Mouse (Mus musculus): ENCODE measurements around the gene Dio1. TPM values are rescaled to one million over a fixed set of nuclear protein-coding genes. Genes with fewer than 3 reads are reported as not detected.

The Dio1 gene
- total and polyA plus RNA-seq, 2 experiments from 2014 or later: not detected

DNA sequence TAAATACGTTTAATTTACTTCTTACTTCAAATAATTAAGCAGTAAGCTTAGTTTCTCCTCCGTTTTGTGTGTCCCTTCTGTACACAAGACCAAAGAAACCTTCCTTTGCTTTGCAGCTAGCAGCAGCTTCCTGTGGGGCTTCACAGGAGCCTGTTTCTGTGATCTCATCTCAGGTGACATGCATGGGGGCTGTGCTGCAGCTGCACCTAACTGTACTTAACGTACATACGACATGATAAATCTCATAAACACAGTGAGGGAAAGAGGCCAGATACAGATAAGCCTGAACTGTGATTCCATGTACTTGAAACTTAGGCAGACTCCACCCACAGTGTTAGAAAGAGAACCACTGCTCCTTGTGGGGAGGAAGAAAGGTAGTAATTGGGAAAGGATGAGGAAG is 47.0 kb downstream of the Dio1 start:
- WGBS: 75% methylated on average over 4 of the region's 4 CpGs
- Histone ChIP-seq H3K36me3 (ENCODE audit: insufficient read depth) (no peaks in the 10 kb centered on the region), H3K9ac (no peak overlapping the region), H3K9me3 (ENCODE audit: low read length) (0 out of 2 replicates have a peak, but pooled peaks cover 2% of the 10 kb centered on the region), H3K27ac (ENCODE audit: low read depth, low read length) (no peak overlapping the region), H3K4me1 (ENCODE audit: insufficient read depth) (no peaks in the 10 kb centered on the region), H3K27me3 (ENCODE audit: insufficient read depth, low read length) (no peaks in the 10 kb centered on the region), H3K4me2 (ENCODE audit: low read depth) (no peak overlapping the region), H3K4me3 (ENCODE audit: low read depth, low read length) (no peak overlapping the region)
- DNase-seq: no peak
- ATAC-seq: no peak
- no peak for TF ChIP-seq CTCF (IDR thresholded peaks at IDR 0.05; ENCODE audit: low read depth)

DNA sequence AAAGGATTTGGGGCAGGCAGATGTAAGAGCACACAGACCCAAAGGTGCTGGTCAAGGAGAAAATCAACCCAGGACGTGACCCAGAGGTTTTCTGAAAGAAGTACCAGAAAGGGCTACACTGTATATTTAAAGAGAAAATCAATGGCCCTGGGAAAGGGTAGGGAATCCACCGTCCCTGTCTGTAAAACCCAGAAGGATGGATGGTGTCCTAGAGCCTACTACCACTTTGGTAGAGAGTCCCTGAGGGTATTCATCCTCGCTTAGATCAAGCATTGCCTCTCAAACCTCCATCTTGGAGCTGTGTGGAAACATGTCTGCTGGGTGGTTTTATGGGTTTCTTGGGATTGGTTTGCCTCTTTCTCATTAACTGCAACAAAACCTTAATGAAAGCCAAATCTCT is 52.6 kb downstream of the Dio1 start:
- DNase-seq: peak; percentile 59
- TF ChIP-seq CTCF (IDR thresholded peaks at IDR 0.05; ENCODE audit: low read depth): no peak
- Histone ChIP-seq H3K9me3 (ENCODE audit: low read length) (no peaks in the 10 kb centered on the region), H3K4me1 (ENCODE audit: insufficient read depth) (0 out of 2 replicates have a peak, but pooled peaks cover 5% of the 10 kb centered on the region), H3K36me3 (ENCODE audit: insufficient read depth) (no peaks in the 10 kb centered on the region), H3K4me2 (ENCODE audit: low read depth) (peak overlapping the region; percentile 65), H3K27me3 (ENCODE audit: insufficient read depth, low read length) (no peaks in the 10 kb centered on the region), H3K9ac (peak overlapping the region; percentile 86), H3K4me3 (ENCODE audit: low read depth, low read length) (peak overlapping the region; percentile 86), H3K27ac (ENCODE audit: low read depth, low read length) (peak overlapping the region; percentile 87)
- ATAC-seq: no peak
- WGBS: 16% methylated on average over 3 of the region's 3 CpGs

GRCm38 (mm10) chr4:107253125-107254091 is 53.6 kb downstream of the Dio1 start, which contains the start of the genes Lrrc42 and Hspb11:
Lrrc42 (minus strand) TSS chr4:107253532.
Hspb11 (plus strand) TSS chr4:107253593.
- Histone ChIP-seq H3K9me3 (ENCODE audit: low read length) (no peaks in the 10 kb centered on the region), H3K4me2 (ENCODE audit: low read depth) (peak within 1 kb of the TSS; percentile 65), H3K4me3 (ENCODE audit: low read depth, low read length) (peak within 1 kb of the TSS; percentile 86), H3K27ac (ENCODE audit: low read depth, low read length) (peak within 1 kb of the TSS; percentile 87), H3K4me1 (ENCODE audit: insufficient read depth) (0 out of 2 replicates have a peak, but pooled peaks cover 5% of the 10 kb centered on the region), H3K9ac (peak within 1 kb of the TSS; percentile 86), H3K27me3 (ENCODE audit: insufficient read depth, low read length) (no peaks in the 10 kb centered on the region), H3K36me3 (ENCODE audit: insufficient read depth) (no peaks in the 10 kb centered on the region)
- DNase-seq (peak; percentile 96), ATAC-seq (peak; percentile 96)
- WGBS: 3% methylated on average over 88 of the region's 101 CpGs
- TF ChIP-seq CTCF (IDR thresholded peaks at IDR 0.05; ENCODE audit: low read depth): peak; percentile 52

DNA sequence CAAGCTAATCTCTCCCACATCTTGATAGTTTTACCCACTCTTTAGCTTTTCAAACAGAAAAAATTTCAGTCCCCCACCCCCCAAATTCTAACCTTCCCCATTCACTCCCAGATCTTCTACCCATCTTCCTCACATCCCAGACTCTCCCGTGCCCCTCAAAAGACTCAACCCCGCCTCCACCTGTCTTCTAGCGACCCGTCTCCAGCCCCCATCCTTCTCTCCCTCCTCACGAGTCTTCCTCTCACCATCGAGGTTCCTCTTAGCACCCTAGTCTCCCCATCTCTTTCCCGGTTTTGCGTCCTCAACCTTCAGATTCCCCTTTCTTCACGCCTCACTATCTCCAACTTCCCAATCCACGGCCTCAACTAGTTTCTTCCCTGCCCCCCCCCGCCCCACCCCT is 54.4 kb downstream of the Dio1 start:
- peak overlapping the region; percentile 87; the same call in 1 of the 2 replicates for H3K27ac ChIP-seq (ENCODE audit: low read depth, low read length)
- TF ChIP-seq CTCF (IDR thresholded peaks at IDR 0.05; ENCODE audit: low read depth): no peak
- 1% methylated on average over 11 of the region's 11 CpGs for WGBS

DNA sequence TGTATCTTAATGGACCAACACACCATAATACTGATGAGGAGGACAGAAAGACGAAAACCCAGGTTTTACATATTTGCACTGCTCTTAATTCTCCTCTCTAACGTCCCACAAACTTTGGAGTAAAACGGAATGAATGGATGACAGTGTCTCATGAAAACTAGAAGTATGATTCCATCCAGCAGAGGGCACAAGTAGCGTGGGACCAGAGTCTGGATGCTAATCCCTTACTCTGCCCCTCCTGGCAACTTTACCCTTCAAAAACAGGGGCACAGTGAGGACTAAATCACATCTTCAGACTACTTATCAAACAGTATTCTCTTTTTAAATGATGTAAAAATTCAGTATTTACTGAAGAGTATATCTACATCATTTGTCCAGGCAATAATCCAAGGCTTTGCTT is 56.5 kb downstream of the Dio1 start:
- TF ChIP-seq CTCF (IDR thresholded peaks at IDR 0.05; ENCODE audit: low read depth): peak; percentile 84
- H3K36me3 ChIP-seq (ENCODE audit: insufficient read depth): peaks cover 4% of the 10 kb centered on the region; the same call in 1 of the 2 replicates
- no peaks in the 10 kb centered on the region for H3K9me3 ChIP-seq (ENCODE audit: low read length)
- DNase-seq (peak; percentile 73), ATAC-seq (no peak)
- H3K4me1 ChIP-seq (ENCODE audit: insufficient read depth): 0 out of 2 replicates have a peak, but pooled peaks cover 5% of the 10 kb centered on the region
- H3K27me3 ChIP-seq (ENCODE audit: insufficient read depth, low read length): no peaks in the 10 kb centered on the region
- H3K9ac ChIP-seq: no peak overlapping the region
- 21% methylated on average over 4 of the region's 4 CpGs for WGBS
- no peak overlapping the region for H3K27ac ChIP-seq (ENCODE audit: low read depth, low read length)
- no peak overlapping the region for H3K4me3 ChIP-seq (ENCODE audit: low read depth, low read length)
- no peak overlapping the region for H3K4me2 ChIP-seq (ENCODE audit: low read depth)

More for the DNA sequence above, 54.4 kb downstream of the Dio1 start:
- ATAC-seq (no peak), DNase-seq (no peak)
- H3K36me3 ChIP-seq (ENCODE audit: insufficient read depth): no peaks in the 10 kb centered on the region
- H3K4me1 ChIP-seq (ENCODE audit: insufficient read depth): 0 out of 2 replicates have a peak, but pooled peaks cover 5% of the 10 kb centered on the region
- H3K9ac ChIP-seq: peak overlapping the region; percentile 86
- H3K4me3 ChIP-seq (ENCODE audit: low read depth, low read length): peak overlapping the region; percentile 86
- H3K4me2 ChIP-seq (ENCODE audit: low read depth): peak overlapping the region; percentile 65
- no peaks in the 10 kb centered on the region for H3K9me3 ChIP-seq (ENCODE audit: low read length)
- no peaks in the 10 kb centered on the region for H3K27me3 ChIP-seq (ENCODE audit: insufficient read depth, low read length)

GRCm38 (mm10) chr4:107249471-107249870 is 57.5 kb downstream of the Dio1 start:
- Histone ChIP-seq H3K4me3 (ENCODE audit: low read depth, low read length) (no peak overlapping the region), H3K27ac (ENCODE audit: low read depth, low read length) (no peak overlapping the region), H3K4me2 (ENCODE audit: low read depth) (no peak overlapping the region), H3K9me3 (ENCODE audit: low read length) (no peaks in the 10 kb centered on the region), H3K9ac (no peak overlapping the region), H3K4me1 (ENCODE audit: insufficient read depth) (0 out of 2 replicates have a peak, but pooled peaks cover 4% of the 10 kb centered on the region), H3K27me3 (ENCODE audit: insufficient read depth, low read length) (no peaks in the 10 kb centered on the region), H3K36me3 (ENCODE audit: insufficient read depth) (peaks cover 4% of the 10 kb centered on the region; the same call in 1 of the 2 replicates)
- TF ChIP-seq CTCF (IDR thresholded peaks at IDR 0.05; ENCODE audit: low read depth): no peak
- ATAC-seq (no peak), DNase-seq (no peak)
- 47% methylated on average over 2 of the region's 2 CpGs for WGBS

- H3K4me2 ChIP-seq (ENCODE audit: low read depth): no peak overlapping the region
- no peaks in the 10 kb centered on the region for H3K27me3 ChIP-seq (ENCODE audit: insufficient read depth, low read length)
- no peak overlapping the region for H3K4me3 ChIP-seq (ENCODE audit: low read depth, low read length)
- no peaks in the 10 kb centered on the region for H3K4me1 ChIP-seq (ENCODE audit: insufficient read depth)
- no peak overlapping the region for H3K27ac ChIP-seq (ENCODE audit: low read depth, low read length)
- peaks cover 8% of the 10 kb centered on the region; the same call in 1 of the 2 replicates for H3K36me3 ChIP-seq (ENCODE audit: insufficient read depth)
- H3K9me3 ChIP-seq (ENCODE audit: low read length): no peaks in the 10 kb centered on the region
- no peak for TF ChIP-seq CTCF (IDR thresholded peaks at IDR 0.05; ENCODE audit: low read depth)
- 50% methylated on average over 3 of the region's 3 CpGs for WGBS
- ATAC-seq: no peak
- no peak overlapping the region for H3K9ac ChIP-seq
- no peak for DNase-seq
Measured at GRCm38 (mm10) chr4:107248061-107248460, 58.9 kb downstream of the Dio1 start.

Measured in forebrain, postnatal 0 days (tissue).